Mouse (Mus musculus) lung, adult 2 months (tissue): ENCODE data around the gene Megf6. TPM values are rescaled to one million over a fixed set of nuclear protein-coding genes. Genes with fewer than 3 reads are reported as not detected.

Experiments
- DNase-seq: peaks from one replicate; pipeline ENCODE4 v3.0.0; 2022
- H3K4me1 ChIP-seq: fragments of 200-500 bp; 2 replicates; pipeline ENCODE4 v1.6.1; 2011; ENCODE audit warnings: low read length; ENCODE audit not compliant: control insufficient read depth, insufficient read depth
- H3K4me3 ChIP-seq: fragments of 200-500 bp; replicated peaks from 2 replicates; pipeline ENCODE3; 2011; ENCODE audit warnings: low read depth, mild to moderate bottlenecking, control low read depth, low read length; ENCODE audit errors: extremely low read depth
- CTCF ChIP-seq: fragments of 200-500 bp; IDR thresholded peaks from 2 replicates; pipeline ENCODE4 v1.5.1; 2011; ENCODE audit warnings: mild to moderate bottlenecking, low read length, control low read depth; ENCODE audit not compliant: insufficient read depth
- POLR2A ChIP-seq: fragments of 200-500 bp; IDR thresholded peaks from 2 replicates; pipeline ENCODE4 v1.6.1; 2011; ENCODE audit warnings: low read depth, mild to moderate bottlenecking, control low read depth, low read length, borderline replicate concordance; ENCODE audit errors: extremely low read depth
- WGBS: fragments of 180-500 bp; shearing (Covaris S2); methylation state at CpG from one replicate; pipeline ENCODE4 v1.1.7; 2018; 5-methylcytosine and 5-hydroxymethylcytosine counted together
- polyA plus RNA-seq: library from polyadenylated mRNA; depleted of rRNA; stranded (reverse); fragments of >200 nt; gene quantifications from 2 replicates; pipeline ENCODE4 v1.2.3, GENCODE M21; 2012

The Megf6 gene
- polyA plus RNA-seq, 1 experiment = 68.6 TPM

GRCm38 (mm10) chr4:154139671-154140181, 30.8 kb upstream of the Megf6 start:
- Histone ChIP-seq H3K4me1 (peaks cover 11% of the 10 kb centered on the region), H3K4me3 (peak overlapping the region; percentile 50)
- under 1% methylated on average over 57 of the region's 59 CpGs for WGBS
- DNase-seq = peak; percentile 12
- TF ChIP-seq POLR2A (no peak), CTCF (no peak)

- H3K4me1 ChIP-seq = peaks cover 11% of the 10 kb centered on the region
- 0% methylated on average over 4 of the region's 4 CpGs for WGBS
- no peak for DNase-seq
- H3K4me3 ChIP-seq = peak within 1 kb of the TSS; percentile 50
- TF ChIP-seq POLR2A (no peak), CTCF (no peak)
These were observed 30.5 kb upstream of the Megf6 start, which contains the start of gene Trp73 for GRCm38 (mm10) chr4:154140182-154140212. Gene Trp73 (minus strand): TSS chr4:154140208.

GRCm38 (mm10) chr4:154140213-154141008, 30.1 kb upstream of the Megf6 start:
- peak; percentile 33 for DNase-seq
- WGBS = 4% methylated on average over 46 of the region's 46 CpGs
- H3K4me3 ChIP-seq = peak overlapping the region; percentile 50
- no peak for TF ChIP-seq CTCF
- TF ChIP-seq POLR2A = no peak
- peaks cover 11% of the 10 kb centered on the region for H3K4me1 ChIP-seq

GRCm38 (mm10) chr4:154141009-154141867, 29.3 kb upstream of the Megf6 start:
- Histone ChIP-seq H3K4me1 (peaks cover 11% of the 10 kb centered on the region), H3K4me3 (no peak overlapping the region)
- WGBS = 3% methylated on average over 42 of the region's 42 CpGs
- TF ChIP-seq POLR2A (no peak), CTCF (no peak)
- DNase-seq = peak; percentile 19

- 2% methylated on average over 48 of the region's 49 CpGs for WGBS
- peak; percentile 84 for DNase-seq
- Histone ChIP-seq H3K4me1 (peaks cover 11% of the 10 kb centered on the region), H3K4me3 (peak within 1 kb of the TSS; percentile 99)
- TF ChIP-seq POLR2A (peak; percentile 59; the same call in 1 of the 2 replicates), CTCF (no peak)
These were observed 28.1 kb upstream of the Megf6 start, which contains the start of gene Wrap73 for GRCm38 (mm10) chr4:154142211-154143040. Gene Wrap73 (plus strand): TSS chr4:154142372.

GRCm38 (mm10) chr4:154144712-154145111, 25.8 kb upstream of the Megf6 start:
- TF ChIP-seq CTCF (no peak), POLR2A (no peak)
- WGBS = 76% methylated on average over 3 of the region's 3 CpGs
- H3K4me1 ChIP-seq = peaks cover 11% of the 10 kb centered on the region
- DNase-seq = no peak
- H3K4me3 ChIP-seq = no peak overlapping the region

GRCm38 (mm10) chr4:154146342-154146741, 24.2 kb upstream of the Megf6 start:
- H3K4me1 ChIP-seq = peaks cover 4% of the 10 kb centered on the region; the same call in 1 of the 2 replicates
- TF ChIP-seq POLR2A (no peak), CTCF (no peak)
- 74% methylated on average over 10 of the region's 10 CpGs for WGBS
- no peak for DNase-seq
- no peak overlapping the region for H3K4me3 ChIP-seq

- Histone ChIP-seq H3K4me1 (peaks cover 4% of the 10 kb centered on the region), H3K4me3 (no peak overlapping the region)
- DNase-seq = no peak
- TF ChIP-seq POLR2A (no peak), CTCF (no peak)
- 72% methylated on average over 11 of the region's 11 CpGs for WGBS
These were observed 16.4 kb upstream of the Megf6 start for GRCm38 (mm10) chr4:154154104-154154503.

GRCm38 (mm10) chr4:154156050-154156449, 14.5 kb upstream of the Megf6 start:
- WGBS = 71% methylated on average over 7 of the region's 7 CpGs
- TF ChIP-seq POLR2A (peak; percentile 23; the same call in 1 of the 2 replicates), CTCF (no peak)
- no peak for DNase-seq

GRCm38 (mm10) chr4:154157970-154158662, 12.4 kb upstream of the Megf6 start:
- no peak for TF ChIP-seq POLR2A
- no peak for DNase-seq
- Histone ChIP-seq H3K4me1 (peaks cover 14% of the 10 kb centered on the region), H3K4me3 (no peak overlapping the region)
- 93% methylated on average over 14 of the region's 14 CpGs for WGBS

More at GRCm38 (mm10) chr4:154156050-154156449, 14.5 kb upstream of the Megf6 start:
- H3K4me3 ChIP-seq = no peak overlapping the region
- H3K4me1 ChIP-seq = peaks cover 10% of the 10 kb centered on the region
